Mouse (Mus musculus) induced T-regulatory cell, adult 2 months (primary cell): ENCODE results near the gene S100a13.

Experiments
- DNase-seq: peaks from one replicate; pipeline ENCODE4 v3.0.0-alpha.2; 2012; ENCODE audit warnings: low read depth

The S100a13 gene

DNA sequence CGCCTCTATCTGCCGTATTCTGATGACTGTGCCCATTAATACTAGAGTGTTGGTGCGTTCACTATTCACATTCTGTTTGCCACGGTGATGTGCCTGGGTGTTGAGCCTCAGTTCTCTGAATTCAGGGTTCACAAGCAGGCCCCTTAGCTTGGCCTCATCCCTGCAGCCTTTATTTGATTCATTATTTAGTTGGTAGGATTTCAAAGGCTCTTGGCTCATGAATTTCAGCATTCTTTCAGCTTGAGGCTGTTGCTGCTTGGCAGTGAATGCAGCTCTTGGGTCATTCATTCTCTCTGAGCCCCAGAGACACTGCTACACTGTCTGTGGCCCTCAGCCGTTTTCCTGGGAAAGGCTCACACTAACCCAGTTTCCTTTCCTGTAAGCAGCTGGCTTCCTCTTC is 41.7 kb downstream of the S100a13 start:
- no peak for DNase-seq

GRCm38 (mm10) chr3:90560008-90560628 is 45.9 kb downstream of the S100a13 start, which contains the start of gene S100a3:
S100a3 (plus strand) TSS chr3:90560578.
- DNase-seq = no peak
